Mouse (Mus musculus): Measurements from ENCODE around the gene Rbx1. TPM values are rescaled to one million over a fixed set of nuclear protein-coding genes. Genes with fewer than 3 reads are reported as not detected.
A peak's percentile ranks its signal among the peaks of the same experiment; 100 is the strongest.
"Not testable (repeated sequence)": the region's sequence is repeated elsewhere in the genome, so short reads cannot be mapped to it uniquely, and the experiment has no call there.

Rbx1 gene
- total RNA-seq (2014; fragmentation: Nextera tagmentation) (220 and 236 TPM in 2 replicates), total RNA-seq (2017) (168 and 201 TPM in 2 replicates)

DNA sequence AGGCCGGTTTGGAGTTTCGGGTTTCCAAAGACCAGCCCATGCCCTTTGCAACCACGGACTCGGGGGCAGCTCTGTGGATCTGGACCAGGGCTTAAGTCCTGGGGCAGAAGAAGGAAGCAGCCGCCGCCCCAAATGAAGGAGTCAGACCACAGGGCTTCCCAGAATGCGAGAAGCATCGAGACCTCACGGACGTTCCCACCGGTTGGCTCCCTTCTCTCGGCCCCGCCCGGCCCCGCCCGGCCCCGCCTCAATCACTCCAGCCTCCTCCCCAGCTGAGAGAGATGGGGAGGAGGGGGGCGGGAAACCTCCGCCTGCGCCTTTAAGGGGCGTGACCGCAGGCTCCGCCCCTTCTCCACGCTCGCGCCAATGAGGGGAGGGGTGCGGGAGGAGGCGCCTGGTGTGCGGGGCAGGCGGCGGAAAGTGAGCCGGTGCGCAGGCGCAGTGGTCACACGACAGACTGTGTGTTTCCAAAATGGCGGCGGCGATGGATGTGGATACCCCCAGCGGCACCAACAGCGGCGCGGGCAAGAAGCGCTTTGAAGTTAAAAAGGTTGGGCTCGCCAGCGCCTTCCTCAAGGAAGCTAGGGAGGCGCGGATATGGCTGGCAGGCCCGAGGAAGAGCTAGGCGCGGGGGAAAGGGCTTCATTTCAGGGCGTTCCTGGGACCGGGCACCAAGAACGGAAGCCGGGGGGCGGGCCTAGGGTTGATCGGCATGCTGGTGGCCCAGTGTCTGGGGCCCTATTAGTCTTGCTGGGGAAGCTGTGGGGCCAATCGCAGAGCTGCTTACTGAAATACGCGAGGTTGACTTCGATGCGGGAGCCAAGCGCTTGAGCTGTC, at the start of gene Rbx1:
Rbx1 (plus strand) TSS at position 396 of the 837 bp plus-strand sequence.
- ATAC-seq (replicated peaks; ENCODE audit: low FRiP score, low TSS enrichment, poor library complexity, severe bottlenecking): peak; percentile 94

DNA sequence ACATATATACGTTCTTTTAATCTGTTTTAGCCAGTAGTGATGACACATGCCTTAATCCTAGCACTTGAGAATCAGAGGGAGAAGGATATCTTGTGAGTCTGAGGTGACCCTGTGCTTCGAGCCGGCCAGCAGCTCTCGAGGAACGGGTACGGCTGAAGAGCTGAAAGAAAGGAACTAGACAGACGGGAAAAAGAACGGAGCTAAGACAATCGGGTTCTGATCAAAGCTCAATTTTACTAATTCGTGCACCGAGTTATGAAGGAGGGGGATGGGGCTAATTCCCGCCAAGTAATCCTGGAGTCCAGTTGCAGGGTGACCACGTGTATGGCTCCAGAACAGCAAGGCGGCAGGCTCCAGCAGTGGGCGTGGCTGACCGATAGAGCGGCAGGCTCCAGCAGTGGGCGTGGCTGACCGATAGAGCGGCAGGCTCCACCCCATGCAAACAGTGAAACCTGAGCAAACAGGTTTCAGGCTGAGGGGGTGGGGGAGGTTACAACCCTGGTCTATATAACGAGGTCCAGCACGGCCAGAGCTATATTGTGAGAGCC, 49.3 kb upstream of the Rbx1 start:
- peak; percentile 79 for ATAC-seq (replicated peaks; ENCODE audit: low FRiP score, low TSS enrichment, poor library complexity, severe bottlenecking)

DNA sequence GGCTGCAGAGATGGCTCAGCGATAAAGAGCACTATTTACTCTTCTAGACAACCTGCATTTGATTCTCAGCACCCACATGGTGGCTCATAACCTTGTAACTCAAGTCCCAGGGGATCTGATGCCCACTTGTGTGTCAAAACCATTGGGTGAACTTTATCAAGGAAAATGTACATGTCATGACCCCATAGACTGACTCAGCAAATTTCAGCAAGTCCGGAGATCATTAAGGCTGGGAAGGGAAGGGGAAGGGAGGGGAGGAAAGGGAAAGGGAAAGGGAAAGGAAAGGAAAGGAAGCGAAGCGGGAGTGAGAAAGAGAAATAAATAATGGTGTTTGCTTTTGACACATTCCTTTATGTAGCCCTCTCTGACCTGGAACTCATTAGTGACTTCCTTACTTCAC, 48.0 kb upstream of the Rbx1 start:
- ATAC-seq (replicated peaks; ENCODE audit: low FRiP score, low TSS enrichment, poor library complexity, severe bottlenecking): no peak

DNA sequence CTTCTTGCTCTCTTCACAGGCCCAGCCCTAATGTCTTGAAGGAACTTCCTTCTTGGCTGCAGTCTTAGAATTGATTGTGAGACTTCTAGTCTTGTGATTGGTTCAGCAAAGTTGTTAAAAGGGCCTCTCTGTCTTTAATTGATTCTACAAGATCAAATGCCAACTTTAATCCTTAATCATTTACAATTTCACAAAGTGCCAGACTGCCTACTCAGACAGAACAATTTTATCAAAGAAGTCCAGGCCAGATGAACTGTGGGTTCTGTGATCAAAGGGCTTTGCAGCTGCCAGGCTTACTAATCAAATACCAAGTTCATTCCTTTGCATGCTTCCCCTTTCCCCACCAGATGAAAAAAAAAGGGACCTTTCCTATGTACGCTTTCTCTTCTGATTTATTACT, 44.6 kb upstream of the Rbx1 start:
- peak; percentile 45 for ATAC-seq (replicated peaks; ENCODE audit: low FRiP score, low TSS enrichment, poor library complexity, severe bottlenecking)

DNA sequence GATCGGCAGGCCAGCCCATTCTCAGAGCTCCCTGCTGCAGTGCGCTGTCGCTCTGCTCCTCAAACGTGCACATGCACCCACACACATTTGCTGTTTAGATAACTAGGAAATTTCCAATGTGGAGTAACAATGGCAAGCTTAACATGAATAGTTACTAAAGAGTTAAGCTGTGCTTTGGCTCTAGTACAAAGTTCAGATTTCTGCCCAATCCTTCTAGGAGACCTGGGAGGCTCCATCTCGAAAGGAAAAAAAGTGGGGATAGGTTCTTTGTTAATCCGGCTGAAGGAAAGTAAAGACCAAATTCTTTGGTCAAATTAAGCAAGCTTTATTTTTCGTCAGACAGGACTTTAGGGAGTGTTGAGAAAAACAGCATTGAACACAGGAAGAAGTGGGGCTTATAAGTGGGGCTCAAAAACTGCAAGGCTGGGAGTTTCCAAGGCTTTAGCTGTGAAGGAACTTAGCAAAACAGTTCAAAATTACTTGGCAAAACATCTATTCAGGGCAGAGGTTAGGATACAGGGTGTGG, 43.9 kb upstream of the Rbx1 start:
- ATAC-seq (replicated peaks; ENCODE audit: low FRiP score, low TSS enrichment, poor library complexity, severe bottlenecking): no peak

DNA sequence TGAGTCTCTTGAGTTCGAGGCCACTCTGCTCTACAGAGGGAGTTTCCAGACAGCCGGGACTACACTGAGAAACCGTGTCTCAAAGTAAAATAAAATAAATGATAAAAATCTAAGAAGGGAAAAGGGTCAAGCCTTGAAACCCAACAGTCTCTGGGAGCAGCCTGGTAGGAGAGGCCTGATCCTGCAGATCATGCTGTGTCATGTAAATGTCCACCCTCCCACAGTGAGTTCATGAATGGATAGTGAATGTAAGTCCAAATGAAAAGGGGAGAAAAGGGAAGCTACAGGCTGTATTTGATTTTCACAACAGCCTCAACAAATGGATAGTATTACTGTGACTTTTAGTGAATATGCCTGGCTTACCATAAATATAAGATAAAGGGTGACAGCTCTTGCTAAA, 40.8 kb upstream of the Rbx1 start:
- ATAC-seq (replicated peaks; ENCODE audit: low FRiP score, low TSS enrichment, poor library complexity, severe bottlenecking): no peak

DNA sequence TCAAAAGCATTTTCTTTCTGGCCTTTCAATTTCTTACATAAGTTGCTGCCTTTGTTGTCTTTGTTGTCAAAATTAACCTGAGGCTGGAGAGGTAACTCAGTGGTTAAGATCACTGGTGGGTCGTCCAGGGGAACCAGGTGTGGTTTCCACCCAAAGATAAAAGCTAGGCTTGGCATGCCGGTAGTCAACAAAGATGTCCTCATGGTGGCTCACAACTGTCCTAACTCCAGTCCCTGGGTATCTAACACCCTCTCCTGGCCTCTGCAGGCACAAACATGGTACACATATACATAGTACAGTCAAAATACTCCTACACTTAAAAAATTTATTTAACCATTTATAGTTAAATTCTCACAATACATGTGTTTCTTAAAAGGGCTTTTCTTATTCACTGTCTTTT, 38.1 kb upstream of the Rbx1 start:
- ATAC-seq (replicated peaks; ENCODE audit: low FRiP score, low TSS enrichment, poor library complexity, severe bottlenecking): peak; percentile 65; the same call in 1 of the 2 replicates

DNA sequence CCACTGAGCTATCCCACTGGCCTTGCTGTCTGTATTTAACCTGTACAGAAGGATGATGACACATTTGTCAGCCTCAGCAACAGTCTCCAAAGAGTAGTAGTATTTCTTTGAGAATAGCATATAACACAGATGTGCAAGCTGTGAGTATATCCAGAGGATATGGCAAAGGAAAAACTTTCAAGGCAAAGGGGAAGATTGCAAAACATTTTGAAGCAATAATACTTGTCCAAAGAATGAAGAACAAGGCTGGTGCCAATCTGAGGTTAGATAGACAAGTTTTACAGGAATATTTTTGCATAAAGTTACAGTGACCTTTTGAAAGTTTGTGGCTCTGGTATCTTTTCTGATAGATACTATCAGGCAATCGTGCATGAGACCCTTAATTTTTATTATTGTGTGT, 34.9 kb upstream of the Rbx1 start:
- ATAC-seq (replicated peaks; ENCODE audit: low FRiP score, low TSS enrichment, poor library complexity, severe bottlenecking): no peak

DNA sequence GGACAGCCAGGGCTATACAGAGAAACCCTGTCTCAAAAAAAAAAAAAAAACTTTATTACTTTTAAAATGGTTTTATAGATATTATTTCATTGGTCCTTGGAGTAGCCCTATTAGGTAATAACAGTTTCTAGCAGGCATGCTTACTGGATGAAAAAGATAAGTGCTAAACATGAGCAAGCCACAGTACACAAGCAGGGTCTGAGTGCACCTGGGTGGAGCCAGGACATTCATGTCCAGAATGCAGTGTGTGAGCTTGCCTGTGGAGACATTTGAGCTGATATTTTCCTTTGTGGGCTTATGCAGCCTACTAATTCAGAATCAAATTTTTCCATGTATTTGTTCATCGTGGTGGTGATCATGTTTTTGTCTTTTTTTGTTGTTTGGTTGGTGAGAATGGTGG, 27.8 kb upstream of the Rbx1 start:
- ATAC-seq (replicated peaks; ENCODE audit: low FRiP score, low TSS enrichment, poor library complexity, severe bottlenecking): peak; percentile 63; the same call in 1 of the 2 replicates

DNA sequence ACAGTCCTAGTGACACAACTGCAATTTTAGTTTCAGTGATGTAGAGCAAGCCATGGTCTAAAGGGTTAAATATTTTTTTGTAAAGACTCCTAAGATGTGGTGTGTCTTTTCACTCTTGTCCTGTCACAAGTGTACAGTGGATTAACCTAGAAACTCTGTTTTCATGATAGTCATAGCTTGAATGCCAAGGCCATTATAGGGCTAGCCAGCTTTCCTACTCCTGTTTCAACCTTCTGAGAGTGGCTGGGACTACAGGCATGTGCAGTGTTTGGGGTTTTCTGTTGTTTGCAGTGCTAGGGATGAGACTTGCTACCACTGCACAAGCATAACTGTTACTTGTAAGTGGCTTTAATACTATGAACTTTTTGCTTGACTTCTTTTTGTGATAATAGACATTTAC, 26.9 kb upstream of the Rbx1 start:
- no peak for ATAC-seq (replicated peaks; ENCODE audit: low FRiP score, low TSS enrichment, poor library complexity, severe bottlenecking)

DNA sequence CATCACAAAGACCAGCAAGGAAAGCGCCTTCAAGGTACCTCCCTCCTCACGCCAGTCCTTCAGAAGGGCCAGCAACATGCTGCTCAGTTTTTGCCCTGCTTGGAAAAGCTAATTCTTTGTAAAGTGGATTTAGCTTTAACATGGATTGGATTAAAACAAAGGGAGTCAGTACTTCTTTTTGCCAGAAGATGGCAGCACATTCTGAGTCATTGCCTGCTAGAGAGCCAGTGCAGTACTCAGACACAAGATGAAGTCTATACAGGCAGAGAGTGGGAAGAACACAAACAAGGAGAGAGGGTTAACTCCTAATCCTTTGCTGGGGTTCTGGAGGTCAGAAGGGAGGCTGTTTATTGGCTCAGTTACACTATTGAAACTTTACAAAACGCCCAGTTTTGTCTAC, 17.6 kb upstream of the Rbx1 start:
- ATAC-seq (replicated peaks; ENCODE audit: low FRiP score, low TSS enrichment, poor library complexity, severe bottlenecking): peak; percentile 75

DNA sequence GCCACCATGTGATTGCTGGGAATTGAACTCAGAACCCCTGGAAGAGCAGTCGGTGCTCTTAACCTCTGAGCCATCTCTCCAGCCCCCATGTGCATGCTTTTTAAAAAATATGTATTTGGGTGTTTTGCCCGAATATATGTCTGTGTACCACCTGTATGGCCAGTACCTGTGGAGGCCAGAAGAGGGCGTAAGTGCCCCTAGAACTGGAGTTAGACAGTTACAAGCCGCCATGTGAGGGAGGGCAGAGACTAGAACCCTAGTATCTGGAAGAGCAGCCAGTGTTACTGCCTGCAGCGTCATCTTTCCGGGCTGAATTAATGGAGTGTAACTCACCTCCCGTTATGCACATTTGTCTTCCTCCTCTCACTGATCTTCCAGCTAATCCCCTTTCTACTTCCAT, 4.6 kb upstream of the Rbx1 start:
- ATAC-seq (replicated peaks; ENCODE audit: low FRiP score, low TSS enrichment, poor library complexity, severe bottlenecking): no peak

DNA sequence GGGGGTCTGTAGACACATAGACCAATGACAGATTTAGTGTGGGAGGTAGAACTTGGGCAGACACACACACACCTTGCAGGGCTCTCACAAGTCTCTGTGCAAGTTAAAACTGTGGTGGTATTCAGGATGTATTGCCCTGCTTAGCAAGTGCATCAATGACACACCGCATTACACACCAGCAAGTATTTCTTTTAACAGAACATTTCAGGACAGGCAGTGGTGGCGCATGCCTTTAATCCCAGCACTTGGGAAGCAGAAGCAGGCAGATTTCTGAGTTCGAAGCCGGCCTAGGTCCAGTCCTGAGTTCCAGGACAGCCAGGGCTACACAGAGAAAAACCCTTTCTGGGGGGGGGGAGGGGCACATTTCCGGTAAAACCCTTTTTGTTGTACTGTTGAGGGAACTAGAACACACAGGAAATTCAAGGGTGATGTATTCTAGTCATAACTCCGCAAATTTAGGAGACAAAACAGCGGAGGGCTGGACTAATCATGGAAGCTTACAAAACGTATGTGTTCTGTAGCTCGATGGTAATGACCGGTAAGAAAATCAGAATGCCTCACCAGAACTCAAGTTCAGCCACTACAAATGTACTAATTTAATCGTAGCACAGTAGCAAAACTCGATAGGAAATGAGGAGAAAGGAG, 958 bp upstream of the Rbx1 start:
- ATAC-seq (replicated peaks; ENCODE audit: low FRiP score, low TSS enrichment, poor library complexity, severe bottlenecking): no peak

DNA sequence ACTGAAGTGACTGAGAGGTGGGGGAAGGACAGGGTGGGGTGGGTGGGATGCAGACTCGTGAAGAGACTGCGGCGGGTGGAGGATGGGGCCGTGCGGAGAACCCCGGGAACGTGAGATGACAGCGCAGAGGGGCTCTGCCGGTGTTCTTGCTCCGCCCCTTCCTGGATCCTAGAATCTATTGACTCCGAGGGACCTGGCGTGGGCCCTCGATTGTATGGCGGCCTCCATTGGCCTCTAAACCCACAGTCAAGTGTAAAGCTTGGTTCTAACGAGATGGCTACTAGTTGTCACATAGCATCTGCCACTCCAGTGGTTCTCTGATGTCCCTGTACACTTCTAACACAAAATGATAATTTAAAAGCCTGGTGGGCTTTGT, 630 bp downstream of the Rbx1 start:
- no peak for ATAC-seq (replicated peaks; ENCODE audit: low FRiP score, low TSS enrichment, poor library complexity, severe bottlenecking)

DNA sequence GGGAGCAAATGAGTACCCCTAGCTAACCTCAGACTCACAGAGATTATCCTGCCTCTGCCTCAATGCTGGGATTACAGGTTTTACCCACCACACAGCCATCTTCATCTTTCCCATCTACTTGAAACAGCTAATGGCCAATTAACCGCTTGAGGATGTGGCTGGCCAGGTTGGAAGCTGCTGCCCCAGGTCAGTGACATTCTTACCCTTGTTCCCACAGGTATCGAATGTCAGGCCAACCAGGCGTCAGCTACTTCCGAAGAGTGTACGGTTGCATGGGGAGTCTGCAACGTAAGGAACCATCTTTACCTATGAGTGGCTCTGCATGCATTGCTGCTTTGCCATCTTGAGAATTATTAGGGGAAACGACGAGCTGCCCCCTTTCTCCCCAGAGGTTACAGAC, 4.6 kb downstream of the Rbx1 start:
- no peak for ATAC-seq (replicated peaks; ENCODE audit: low FRiP score, low TSS enrichment, poor library complexity, severe bottlenecking)

DNA sequence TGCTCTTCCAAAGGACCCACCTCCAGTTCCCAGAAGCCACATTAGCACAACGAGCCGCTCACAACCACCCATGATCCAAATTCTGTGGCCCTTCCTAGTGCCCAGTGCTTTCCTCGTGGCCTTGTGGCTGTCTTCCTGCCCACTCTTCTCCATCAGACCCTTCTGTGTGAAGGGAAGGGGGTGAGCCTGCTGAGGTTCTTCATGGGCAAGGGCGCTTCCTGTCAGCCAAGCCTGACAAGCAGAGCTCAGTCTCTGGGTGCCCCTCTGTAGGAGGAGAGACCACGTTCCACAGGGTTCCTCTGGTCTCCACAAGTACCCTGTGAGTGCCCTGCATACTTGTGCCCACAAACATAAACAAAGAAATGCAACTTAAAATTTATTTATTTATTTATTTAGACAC, 6.2 kb downstream of the Rbx1 start:
- no peak for ATAC-seq (replicated peaks; ENCODE audit: low FRiP score, low TSS enrichment, poor library complexity, severe bottlenecking)

DNA sequence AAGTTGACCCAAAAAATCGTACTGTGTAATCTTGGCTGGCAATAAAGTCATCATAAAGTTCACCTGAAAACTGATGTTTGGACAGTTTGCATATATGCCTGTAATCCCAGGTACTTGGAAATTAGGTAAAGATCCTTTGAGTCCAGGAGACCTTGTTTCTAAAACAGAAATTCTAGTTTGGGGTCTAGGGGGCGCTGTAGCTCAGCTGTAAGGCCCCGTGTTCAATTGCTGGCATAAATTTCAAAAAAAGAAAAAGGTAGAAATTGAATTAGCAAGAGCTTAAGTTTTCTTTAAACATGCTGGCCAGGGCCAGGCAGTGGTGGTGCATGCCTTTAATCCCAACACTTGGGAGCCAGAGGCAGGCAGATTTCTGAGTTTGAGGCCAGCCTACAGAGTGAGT, 9.6 kb downstream of the Rbx1 start:
- no peak for ATAC-seq (replicated peaks; ENCODE audit: low FRiP score, low TSS enrichment, poor library complexity, severe bottlenecking)

DNA sequence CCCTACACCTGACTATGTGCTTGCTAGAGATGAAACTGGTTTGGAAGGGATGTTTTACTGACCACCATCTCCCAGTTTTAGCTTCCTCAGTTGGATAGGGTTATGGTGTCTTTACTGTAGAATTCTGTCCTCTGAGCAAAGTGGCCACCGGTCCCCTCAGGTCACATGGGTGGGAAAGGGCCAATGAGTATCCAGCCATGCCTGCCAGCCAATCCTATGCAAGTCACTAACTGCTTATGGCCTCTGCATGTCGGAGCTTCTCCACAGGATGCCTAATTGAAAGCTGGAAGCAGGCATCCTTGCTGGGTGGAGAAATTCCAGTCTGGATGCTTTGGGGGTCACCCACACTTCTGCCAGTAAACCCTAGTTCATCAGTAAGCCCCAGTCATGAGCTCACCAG, 10.5 kb downstream of the Rbx1 start:
- peak; percentile 60; the same call in 1 of the 2 replicates for ATAC-seq (replicated peaks; ENCODE audit: low FRiP score, low TSS enrichment, poor library complexity, severe bottlenecking)

DNA sequence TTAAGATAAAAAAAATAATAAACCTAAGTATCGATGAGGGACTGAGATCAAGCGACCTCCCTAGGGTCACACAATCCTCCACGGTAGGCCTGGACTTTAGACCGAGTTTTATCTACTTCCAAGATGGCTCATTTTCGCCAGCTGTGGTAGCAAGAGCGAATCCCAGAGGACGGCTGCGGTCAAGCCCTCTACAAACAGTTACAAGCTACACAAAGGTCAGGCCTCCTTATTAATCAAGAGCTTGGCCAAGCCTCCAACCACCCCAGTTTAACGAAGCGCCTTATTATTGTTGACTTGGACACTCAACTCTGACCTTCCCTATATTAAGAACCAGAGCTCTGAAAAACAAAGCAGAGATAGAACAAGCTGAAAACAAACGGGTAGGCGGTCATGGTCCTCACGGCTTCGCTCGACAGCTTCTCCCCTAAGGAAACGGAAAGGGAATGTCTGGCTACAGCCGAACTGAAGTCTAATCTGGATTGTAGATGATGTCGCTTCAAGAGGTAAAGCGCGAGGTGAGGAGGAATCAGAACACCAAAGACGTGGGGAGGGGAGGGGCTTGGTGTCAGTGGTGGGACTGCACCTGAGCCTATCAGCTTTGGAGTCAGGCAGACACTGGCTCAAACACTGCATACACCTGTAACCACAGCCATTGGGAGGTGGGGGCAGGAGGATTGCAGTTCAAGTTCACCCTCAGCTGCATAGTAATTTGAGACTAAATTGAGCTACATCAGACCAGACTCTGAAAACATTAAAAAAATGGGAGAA, 13.5 kb downstream of the Rbx1 start:
- no peak for ATAC-seq (replicated peaks; ENCODE audit: low FRiP score, low TSS enrichment, poor library complexity, severe bottlenecking)

DNA sequence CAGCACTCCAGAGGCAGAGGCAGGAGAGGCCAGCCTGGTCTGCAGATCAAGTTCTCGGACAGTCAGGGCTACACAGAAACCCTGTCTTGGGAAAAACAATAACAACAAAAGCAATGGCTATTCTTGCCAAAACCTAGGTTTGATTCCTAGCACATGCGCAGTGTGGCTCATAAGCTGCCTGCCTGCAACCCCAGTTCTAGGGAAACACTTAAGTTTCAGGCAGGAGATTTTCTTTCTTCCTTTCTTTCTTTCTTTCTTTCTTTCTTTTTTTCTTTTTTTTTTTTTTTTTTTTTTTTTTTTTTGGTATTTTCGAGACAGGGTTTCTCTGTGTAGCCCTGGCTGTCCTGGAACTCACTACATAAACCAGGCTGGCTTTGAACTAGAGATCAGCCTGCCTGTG, 14.2 kb downstream of the Rbx1 start:
- ATAC-seq (replicated peaks; ENCODE audit: low FRiP score, low TSS enrichment, poor library complexity, severe bottlenecking): not testable (repeated sequence)
